Mouse (Mus musculus) neural tube, embryonic 15.5 days (tissue): Measurements from ENCODE around the gene Hoxa3. TPM values are rescaled to one million over a fixed set of nuclear protein-coding genes. Genes with fewer than 3 reads are reported as not detected.

Experiments used
- ATAC-seq: fragments of 200-750 bp; cut with Nextera tagmentation; 2 replicates; pipeline ENCODE4 v1.8.0; 2017; ENCODE audit warnings: mild to moderate bottlenecking, moderate TSS enrichment, moderate library complexity; ENCODE audit not compliant: low FRiP score
- H3K27ac ChIP-seq: fragments of 300-500 bp; sonication (generic); replicated peaks from 2 replicates; pipeline ENCODE4 v1.5.1; 2015; ENCODE audit warnings: mild to moderate bottlenecking, inconsistent platforms
- H3K27me3 ChIP-seq: fragments of 300-500 bp; sonication (generic); replicated peaks from 2 replicates; pipeline ENCODE4 v1.6.1; 2015; ENCODE audit warnings: inconsistent platforms
- H3K36me3 ChIP-seq: fragments of 300-500 bp; sonication (generic); 2 replicates; pipeline ENCODE4 v1.6.1; 2015; ENCODE audit warnings: inconsistent platforms
- H3K4me1 ChIP-seq: fragments of 300-500 bp; sonication (generic); 2 replicates; pipeline ENCODE4 v1.6.1; 2015; ENCODE audit warnings: inconsistent platforms
- H3K4me2 ChIP-seq: fragments of 300-500 bp; sonication (generic); 2 replicates; pipeline ENCODE4 v1.6.1; 2015; ENCODE audit warnings: inconsistent platforms, mild to moderate bottlenecking, moderate library complexity
- H3K4me3 ChIP-seq: fragments of 300-500 bp; sonication (generic); replicated peaks from 2 replicates; pipeline ENCODE4 v1.5.1; 2015; ENCODE audit warnings: mild to moderate bottlenecking, inconsistent platforms
- H3K9ac ChIP-seq: fragments of 300-500 bp; sonication (generic); replicated peaks from 2 replicates; pipeline ENCODE4 v1.6.1; 2015; ENCODE audit warnings: mild to moderate bottlenecking, inconsistent platforms
- H3K9me3 ChIP-seq: fragments of 300-500 bp; sonication (generic); replicated peaks from 2 replicates; pipeline ENCODE4 v1.6.1; 2016; ENCODE audit warnings: inconsistent platforms
- WGBS: fragments of 180-500 bp; shearing (Covaris S2); methylation state at CpG from one replicate; pipeline ENCODE4 v1.1.7; 2015; ENCODE audit warnings: mixed read lengths; 5-methylcytosine and 5-hydroxymethylcytosine counted together
- polyA plus RNA-seq: library from polyadenylated mRNA; unstranded; fragments of >200 nt; fragmentation: Nextera tagmentation; extraction: Ambion mirVana; gene quantifications from 2 replicates; pipeline ENCODE4 v1.2.1, GENCODE M21; 2015

The Hoxa3 gene
- polyA plus RNA-seq, 1 experiment from 2014 or later, result 14.6 TPM

DNA sequence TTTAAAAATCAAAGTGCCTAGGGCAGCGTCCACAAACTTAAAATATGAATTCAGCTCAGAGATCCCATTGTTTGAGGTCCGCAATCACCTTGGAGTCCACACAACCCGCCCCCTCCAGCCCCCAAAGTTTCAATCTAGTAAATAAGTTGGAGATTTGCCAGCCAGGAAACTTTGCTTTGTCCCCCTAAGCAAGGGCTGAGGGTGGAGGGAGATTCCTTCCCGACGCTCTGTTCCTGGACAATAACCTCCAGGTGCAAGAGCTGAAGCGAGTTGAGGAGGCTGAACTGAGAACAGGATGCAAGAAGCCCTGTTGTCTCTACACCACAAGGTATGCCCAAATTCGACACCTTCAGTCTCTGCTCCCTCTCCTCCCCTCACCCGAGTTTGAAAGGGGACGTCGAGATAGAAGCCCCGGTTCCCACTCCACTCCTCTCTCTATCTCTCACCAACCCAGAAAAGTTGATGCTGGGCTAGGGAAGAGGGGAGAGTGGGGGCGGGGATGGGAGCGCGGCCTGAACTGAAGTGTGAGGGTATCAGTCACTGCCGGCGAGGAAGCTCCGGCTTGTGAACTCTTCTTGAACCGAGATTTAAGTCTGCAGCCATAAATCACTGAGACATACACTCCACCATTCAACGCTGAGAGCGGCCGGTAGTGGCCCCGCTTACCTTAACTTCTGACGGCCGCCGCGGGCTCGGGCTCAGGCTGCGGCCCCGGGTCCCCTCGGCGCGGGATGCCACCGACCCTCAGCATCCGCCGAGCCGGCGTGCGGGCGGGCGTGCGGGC lies 38.0 kb downstream of the Hoxa3 start:
- ATAC-seq, result no peak
- H3K4me1 ChIP-seq, result peaks cover 90% of the 10 kb centered on the region
- peak overlapping the region; percentile 46 for H3K4me3 ChIP-seq
- H3K27ac ChIP-seq, result peak overlapping the region; percentile 88
- peak overlapping the region; percentile 58 for H3K9ac ChIP-seq
- WGBS, result 5% methylated on average over 41 of the region's 41 CpGs
- no peaks in the 10 kb centered on the region for H3K36me3 ChIP-seq
- H3K27me3 ChIP-seq, result no peaks in the 10 kb centered on the region
- H3K9me3 ChIP-seq, result no peaks in the 10 kb centered on the region
- H3K4me2 ChIP-seq, result peak overlapping the region; percentile 63

DNA sequence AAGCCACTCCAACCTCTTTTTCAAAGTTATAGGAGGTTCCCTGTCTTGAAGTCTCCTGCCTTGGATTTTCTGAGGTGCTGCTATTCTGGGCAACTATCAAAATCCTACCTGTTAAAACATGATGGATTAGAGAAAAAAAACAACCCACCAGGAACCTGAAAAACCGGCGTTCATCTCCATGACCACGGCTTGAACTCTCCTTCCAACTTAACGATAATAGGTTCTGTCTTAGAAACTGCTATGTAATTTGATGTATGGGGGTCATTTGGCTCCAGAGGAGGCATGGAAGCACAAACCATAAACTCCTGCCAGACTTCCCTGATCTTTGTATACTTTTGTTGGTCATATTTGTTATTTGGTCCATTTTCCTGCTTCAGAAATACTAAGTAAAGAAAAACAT lies 39.5 kb downstream of the Hoxa3 start:
- Histone ChIP-seq H3K27ac (peak overlapping the region; percentile 60), H3K4me1 (peaks cover 87% of the 10 kb centered on the region), H3K4me2 (peak overlapping the region; percentile 68), H3K27me3 (no peaks in the 10 kb centered on the region), H3K9me3 (no peaks in the 10 kb centered on the region), H3K9ac (no peak overlapping the region), H3K36me3 (no peaks in the 10 kb centered on the region), H3K4me3 (peak overlapping the region; percentile 38; the same call in 1 of the 2 replicates)
- WGBS, result 7% methylated on average over 4 of the region's 4 CpGs
- ATAC-seq, result no peak

DNA sequence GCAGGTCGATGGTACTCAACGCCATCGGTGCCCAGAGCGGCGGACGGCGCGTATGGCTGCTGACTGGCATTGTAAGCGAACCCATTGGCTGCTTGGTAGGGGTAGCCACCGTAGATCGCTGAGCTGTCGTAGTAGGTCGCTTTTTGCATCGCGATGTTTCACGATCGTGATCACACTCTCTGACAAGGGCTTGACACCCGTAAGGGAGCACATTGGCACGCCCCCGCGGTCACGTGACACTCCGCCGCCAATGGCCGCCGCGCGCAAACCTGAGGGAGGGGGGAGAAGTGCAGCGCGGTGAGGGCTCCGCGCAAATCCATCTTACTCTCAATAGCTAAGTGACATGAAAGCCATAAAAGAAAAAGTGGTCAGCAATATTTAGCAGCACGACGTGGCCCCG lies 40.6 kb downstream of the Hoxa3 start:
- Histone ChIP-seq H3K36me3 (no peaks in the 10 kb centered on the region), H3K4me1 (peaks cover 88% of the 10 kb centered on the region), H3K4me2 (peak overlapping the region; percentile 68), H3K27me3 (no peaks in the 10 kb centered on the region), H3K4me3 (peak overlapping the region; percentile 38), H3K27ac (peak overlapping the region; percentile 94), H3K9ac (peak overlapping the region; percentile 48), H3K9me3 (no peaks in the 10 kb centered on the region)
- 1% methylated on average over 35 of the region's 35 CpGs for WGBS
- ATAC-seq, result peak; percentile 85

DNA sequence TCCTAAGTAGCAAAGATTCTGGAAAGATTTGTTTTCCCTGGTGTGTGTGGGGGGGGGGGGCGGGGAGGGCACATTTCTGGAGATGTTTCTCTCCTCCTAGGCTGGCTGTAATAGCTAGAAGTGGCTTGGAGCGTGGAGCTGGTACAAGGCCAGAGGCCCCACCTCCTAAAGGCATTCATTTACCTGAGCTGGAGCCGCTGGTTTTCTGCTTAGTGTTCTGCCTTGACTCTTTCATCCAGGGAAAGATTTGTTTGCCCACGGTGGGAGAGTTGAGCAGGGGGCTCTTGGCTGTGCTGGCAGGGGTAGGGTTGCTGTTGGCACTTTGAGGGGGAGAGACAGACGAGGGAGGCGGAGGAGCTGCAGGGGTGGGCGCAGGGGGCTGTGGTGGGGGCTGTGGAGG lies 41.2 kb downstream of the Hoxa3 start:
- peak overlapping the region; percentile 48 for H3K9ac ChIP-seq
- peaks cover 88% of the 10 kb centered on the region for H3K4me1 ChIP-seq
- H3K27ac ChIP-seq, result peak overlapping the region; percentile 94
- H3K4me3 ChIP-seq, result peak overlapping the region; percentile 38
- H3K36me3 ChIP-seq, result no peaks in the 10 kb centered on the region
- peak overlapping the region; percentile 68 for H3K4me2 ChIP-seq
- WGBS, result 3% methylated on average over 7 of the region's 7 CpGs
- H3K9me3 ChIP-seq, result no peaks in the 10 kb centered on the region
- no peaks in the 10 kb centered on the region for H3K27me3 ChIP-seq
- ATAC-seq, result peak; percentile 36

DNA sequence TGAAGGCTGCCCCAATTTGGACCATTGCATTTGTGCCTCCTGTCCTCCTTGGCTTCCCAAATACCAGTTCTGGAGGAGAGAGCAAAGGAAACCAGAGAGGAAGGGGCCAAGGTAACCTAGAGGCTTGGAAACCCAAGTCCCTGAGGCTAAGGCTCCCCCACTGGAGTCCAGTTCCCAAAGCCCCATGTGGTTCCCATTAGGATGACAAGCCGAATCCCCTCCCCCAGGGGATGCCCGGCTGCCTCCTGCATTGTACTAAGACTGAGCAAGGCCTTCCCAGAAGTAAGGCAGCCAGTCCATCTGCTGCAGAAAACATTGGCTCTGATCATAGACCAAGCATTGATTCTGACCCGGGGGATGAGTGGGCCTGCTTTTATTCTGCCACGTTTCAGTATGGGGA lies 41.8 kb downstream of the Hoxa3 start:
- H3K4me3 ChIP-seq, result no peak overlapping the region
- no peaks in the 10 kb centered on the region for H3K27me3 ChIP-seq
- H3K9me3 ChIP-seq, result no peaks in the 10 kb centered on the region
- H3K4me1 ChIP-seq, result peaks cover 88% of the 10 kb centered on the region
- ATAC-seq, result no peak
- 11% methylated on average over 4 of the region's 4 CpGs for WGBS
- H3K36me3 ChIP-seq, result no peaks in the 10 kb centered on the region
- 0 out of 2 replicates have a peak overlapping the region, but pooled peaks have one; percentile 34 for H3K9ac ChIP-seq
- H3K27ac ChIP-seq, result peak overlapping the region; percentile 94
- peak overlapping the region; percentile 68 for H3K4me2 ChIP-seq

DNA sequence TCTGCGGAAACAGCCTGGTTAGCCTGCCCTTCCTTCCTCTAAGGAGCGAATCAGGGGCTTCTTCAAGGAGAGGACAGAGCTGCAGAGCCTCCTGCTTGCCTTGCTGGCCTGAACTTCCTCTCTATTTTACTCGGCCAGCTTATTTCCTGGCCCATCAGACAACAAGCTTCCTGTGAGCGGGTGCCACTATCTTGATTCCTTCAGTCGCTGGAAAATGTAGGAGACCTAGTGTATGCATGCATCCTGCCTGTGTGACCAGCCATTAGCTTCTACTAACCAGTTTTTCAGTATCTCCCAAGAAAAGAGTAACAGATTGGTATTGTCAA lies 42.3 kb downstream of the Hoxa3 start:
- no peaks in the 10 kb centered on the region for H3K9me3 ChIP-seq
- WGBS, result 23% methylated on average over 5 of the region's 5 CpGs
- H3K4me1 ChIP-seq, result peaks cover 87% of the 10 kb centered on the region
- ATAC-seq, result no peak
- H3K27ac ChIP-seq, result peak overlapping the region; percentile 94
- H3K27me3 ChIP-seq, result no peaks in the 10 kb centered on the region
- H3K4me3 ChIP-seq, result peak overlapping the region; percentile 1; the same call in 1 of the 2 replicates
- peak overlapping the region; percentile 34; the same call in 1 of the 2 replicates for H3K9ac ChIP-seq
- H3K36me3 ChIP-seq, result no peaks in the 10 kb centered on the region
- peak overlapping the region; percentile 68 for H3K4me2 ChIP-seq

DNA sequence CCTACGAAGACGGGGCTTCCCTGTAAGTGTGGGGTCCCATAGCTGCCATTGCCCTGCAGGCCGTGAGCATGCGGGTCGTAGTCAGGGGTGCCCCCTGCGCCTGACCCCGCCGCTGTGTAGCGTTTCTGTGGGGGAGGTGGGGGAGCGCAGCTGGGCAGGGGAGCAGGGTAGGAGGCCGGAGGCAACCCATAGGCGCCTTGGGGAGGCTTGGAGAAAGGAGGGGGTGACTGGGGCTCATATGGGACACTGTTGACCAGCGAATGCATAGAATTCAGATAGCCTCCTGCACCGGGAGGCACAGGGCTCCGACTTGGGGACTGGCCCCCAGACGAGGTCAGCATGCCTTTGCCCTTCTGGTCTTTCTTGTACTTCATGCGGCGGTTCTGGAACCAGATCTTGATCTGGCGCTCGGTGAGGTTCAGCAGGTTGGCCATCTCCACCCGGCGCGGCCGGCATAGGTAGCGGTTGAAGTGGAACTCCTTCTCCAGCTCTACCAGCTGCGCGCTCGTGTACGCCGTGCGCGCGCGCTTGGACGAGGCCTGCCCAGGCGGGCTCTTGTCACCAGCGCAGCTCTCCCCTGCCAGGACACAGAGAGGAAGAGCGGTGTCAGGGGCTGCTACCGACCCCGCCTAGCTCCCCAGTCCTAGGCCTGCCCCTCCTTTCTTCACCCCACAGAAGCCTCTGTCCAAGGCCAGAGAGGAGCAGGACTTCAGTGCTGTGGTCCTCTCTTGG lies 42.8 kb downstream of the Hoxa3 start:
- H3K27me3 ChIP-seq, result no peaks in the 10 kb centered on the region

DNA sequence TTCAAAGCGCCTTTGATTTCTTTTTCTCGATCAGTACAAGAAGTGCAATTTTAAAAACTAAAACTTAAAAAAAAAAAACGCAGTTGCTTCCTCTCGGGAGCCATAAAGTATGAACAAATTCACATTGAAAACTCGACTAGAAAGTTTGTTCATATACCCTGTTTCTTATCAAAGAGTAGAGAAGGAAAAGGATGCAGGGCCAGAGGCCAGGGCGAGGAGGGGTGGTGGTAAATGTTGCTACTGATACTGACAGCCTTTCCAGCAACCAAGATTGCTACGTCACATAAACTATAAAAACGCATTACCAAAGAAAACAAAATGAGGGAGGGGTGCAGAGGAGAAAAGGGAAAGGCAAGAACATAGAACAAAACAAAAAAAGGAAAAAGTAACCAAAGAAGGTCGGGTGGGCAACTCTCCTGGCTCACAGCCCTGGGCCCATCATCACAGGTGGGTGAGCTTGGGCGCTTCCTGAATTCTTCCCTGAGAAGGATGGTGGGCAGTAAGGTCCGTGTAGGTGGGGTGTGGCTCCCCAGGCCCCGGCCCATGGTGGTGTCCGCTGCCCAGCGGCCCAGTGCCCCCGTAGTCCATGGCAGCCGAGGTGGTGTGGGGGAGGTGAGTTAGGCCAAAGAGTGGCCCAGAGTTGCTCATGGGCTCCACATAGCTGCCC lies 43.5 kb downstream of the Hoxa3 start:
- H3K4me2 ChIP-seq, result peak overlapping the region; percentile 68
- peak overlapping the region; percentile 1; the same call in 1 of the 2 replicates for H3K4me3 ChIP-seq
- no peaks in the 10 kb centered on the region for H3K27me3 ChIP-seq
- H3K27ac ChIP-seq, result peak overlapping the region; percentile 94
- peaks cover 88% of the 10 kb centered on the region for H3K4me1 ChIP-seq
- H3K9me3 ChIP-seq, result no peaks in the 10 kb centered on the region
- H3K36me3 ChIP-seq, result no peaks in the 10 kb centered on the region
- WGBS, result 15% methylated on average over 16 of the region's 16 CpGs
- ATAC-seq, result no peak
- peak overlapping the region; percentile 34 for H3K9ac ChIP-seq

More for the DNA sequence above, 42.8 kb downstream of the Hoxa3 start:
- ATAC-seq, result no peak
- H3K36me3 ChIP-seq, result no peaks in the 10 kb centered on the region
- 8% methylated on average over 40 of the region's 40 CpGs for WGBS
- peak overlapping the region; percentile 1; the same call in 1 of the 2 replicates for H3K4me3 ChIP-seq
- peak overlapping the region; percentile 94 for H3K27ac ChIP-seq
- H3K4me1 ChIP-seq, result peaks cover 88% of the 10 kb centered on the region
- no peaks in the 10 kb centered on the region for H3K9me3 ChIP-seq
- H3K4me2 ChIP-seq, result peak overlapping the region; percentile 68
- peak overlapping the region; percentile 34 for H3K9ac ChIP-seq

DNA sequence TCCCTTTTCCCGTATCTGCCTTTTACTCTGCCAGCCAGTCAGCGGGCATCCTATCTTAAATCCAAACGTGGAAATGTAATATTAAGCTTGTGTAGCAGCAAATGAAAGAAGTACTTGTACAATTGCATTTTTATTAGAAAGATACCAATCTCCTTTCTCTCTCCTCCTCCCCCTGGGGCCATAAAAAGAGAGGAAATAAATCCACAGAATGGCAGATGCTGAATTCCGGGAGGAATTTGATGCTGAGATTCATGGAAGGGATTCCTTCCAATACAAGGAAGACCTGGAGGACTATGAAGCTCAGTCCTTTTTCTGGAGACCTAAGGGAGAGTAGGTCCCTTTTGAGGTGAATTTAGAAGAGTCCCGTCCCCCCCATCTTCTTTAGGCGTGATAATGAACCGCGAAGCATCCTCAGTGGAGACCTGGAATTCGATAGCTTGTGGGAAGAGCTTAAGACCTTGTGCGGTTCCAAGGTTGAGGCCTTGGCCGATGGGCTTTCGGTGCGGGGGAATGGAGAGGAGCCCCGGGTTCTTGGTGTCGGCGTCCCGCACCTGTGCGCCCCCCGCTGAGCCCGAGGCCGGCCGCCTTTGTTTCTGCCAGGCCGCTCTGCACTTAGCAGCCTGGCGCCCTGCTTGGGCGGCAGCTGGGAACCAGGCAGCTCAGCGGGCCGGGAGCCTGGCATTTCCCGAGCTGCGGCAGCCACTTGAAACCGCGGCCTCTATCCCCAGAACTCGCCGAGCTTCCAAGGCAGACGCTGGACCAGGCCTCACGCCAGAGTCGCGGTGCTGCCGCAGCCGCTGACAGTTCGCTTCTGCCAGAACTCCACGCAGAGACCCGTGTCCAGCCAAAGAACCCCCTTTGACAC lies 44.7 kb downstream of the Hoxa3 start:
- Histone ChIP-seq H3K27me3 (no peaks in the 10 kb centered on the region), H3K36me3 (no peaks in the 10 kb centered on the region), H3K4me2 (peak overlapping the region; percentile 86), H3K9ac (peak overlapping the region; percentile 21), H3K4me3 (peak overlapping the region; percentile 28), H3K9me3 (no peaks in the 10 kb centered on the region), H3K4me1 (peaks cover 95% of the 10 kb centered on the region), H3K27ac (peak overlapping the region; percentile 91)
- WGBS, result 8% methylated on average over 42 of the region's 42 CpGs
- no peak for ATAC-seq

DNA sequence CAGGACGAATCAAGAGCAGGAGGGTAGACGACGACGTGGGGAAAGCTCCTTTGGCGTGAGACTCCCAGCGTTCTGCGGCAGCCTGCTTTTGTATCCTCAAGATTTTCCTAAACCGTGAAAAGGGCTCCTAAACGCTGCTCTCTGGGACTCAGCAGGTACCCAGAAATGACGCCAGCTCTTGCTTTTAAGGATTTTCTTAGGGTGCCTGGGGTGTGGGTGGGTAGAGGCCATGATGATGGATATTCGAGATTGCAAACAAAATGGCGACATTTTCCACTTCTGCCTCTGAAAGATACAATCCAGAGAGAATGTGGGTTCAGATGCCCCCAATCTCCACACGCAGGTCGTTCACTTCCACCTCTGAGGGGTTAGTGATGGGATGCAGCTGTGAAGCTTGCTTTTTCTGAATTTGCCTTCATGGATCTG lies 45.4 kb downstream of the Hoxa3 start:
- Histone ChIP-seq H3K4me2 (peak overlapping the region; percentile 86), H3K9ac (peak overlapping the region; percentile 21), H3K36me3 (no peaks in the 10 kb centered on the region), H3K4me3 (peak overlapping the region; percentile 28), H3K4me1 (peaks cover 96% of the 10 kb centered on the region), H3K9me3 (no peaks in the 10 kb centered on the region), H3K27ac (peak overlapping the region; percentile 91), H3K27me3 (no peaks in the 10 kb centered on the region)
- ATAC-seq, result no peak
- WGBS, result 10% methylated on average over 14 of the region's 14 CpGs

DNA sequence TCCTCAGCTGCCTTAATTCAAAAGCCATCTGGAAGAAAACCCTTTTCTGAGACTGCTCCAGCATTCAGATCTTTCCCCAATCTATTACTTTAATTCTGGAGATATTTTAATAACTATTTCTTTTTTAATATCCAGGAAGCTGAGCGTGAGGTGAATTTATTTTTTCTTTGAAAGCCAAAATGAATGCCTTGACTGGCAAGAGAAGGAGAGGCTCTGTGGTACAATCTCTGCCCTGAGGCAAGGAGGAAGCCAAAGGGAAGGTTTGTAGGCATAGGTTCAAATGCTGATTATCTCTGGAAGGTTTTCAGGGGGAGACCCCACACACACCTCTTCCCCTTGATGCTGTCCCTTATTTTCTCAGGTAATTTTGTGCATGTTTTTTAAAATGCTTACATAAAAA lies 46.0 kb downstream of the Hoxa3 start:
- peaks cover 94% of the 10 kb centered on the region for H3K4me1 ChIP-seq
- 25% methylated on average over 1 of the region's 1 CpGs for WGBS
- no peaks in the 10 kb centered on the region for H3K36me3 ChIP-seq
- no peak overlapping the region; the same call in 1 of the 2 replicates for H3K4me3 ChIP-seq
- H3K9me3 ChIP-seq, result no peaks in the 10 kb centered on the region
- H3K9ac ChIP-seq, result peak overlapping the region; percentile 21
- peak overlapping the region; percentile 91 for H3K27ac ChIP-seq
- ATAC-seq, result no peak
- peak overlapping the region; percentile 86 for H3K4me2 ChIP-seq
- no peaks in the 10 kb centered on the region for H3K27me3 ChIP-seq
